Mouse (Mus musculus) forebrain, postnatal 0 days (tissue): Measurements from ENCODE around the gene Mboat2. TPM values are rescaled to one million over a fixed set of nuclear protein-coding genes. Genes with fewer than 3 reads are reported as not detected.

ENCODE experiments used
- ATAC-seq: fragments of 200-750 bp; cut with Nextera tagmentation; 2 replicates; pipeline ENCODE4 v1.8.0; 2017; ENCODE audit warnings: mild to moderate bottlenecking, moderate library complexity
- DNase-seq: peaks from one replicate; pipeline ENCODE4 v3.0.0-alpha.2; 2015
- H3K27ac ChIP-seq: fragments of 300-500 bp; sonication (generic); 2 replicates; pipeline ENCODE4 v1.5.1; 2014; ENCODE audit warnings: low read depth, mild to moderate bottlenecking, antibody characterized with exemption, low read length, moderate library complexity, mixed read lengths
- H3K27me3 ChIP-seq: fragments of 300-500 bp; sonication (generic); 2 replicates; pipeline ENCODE4 v1.6.1; 2014; ENCODE audit warnings: mild to moderate bottlenecking, low read length, mixed read lengths; ENCODE audit not compliant: insufficient read depth
- H3K36me3 ChIP-seq: fragments of 300-500 bp; sonication (generic); 2 replicates; pipeline ENCODE4 v1.6.1; 2014; ENCODE audit warnings: mild to moderate bottlenecking, moderate library complexity; ENCODE audit not compliant: insufficient read depth
- H3K4me1 ChIP-seq: fragments of 300-500 bp; sonication (generic); 2 replicates; pipeline ENCODE4 v1.6.1; 2014; ENCODE audit warnings: antibody characterized with exemption; ENCODE audit not compliant: insufficient read depth
- H3K4me2 ChIP-seq: fragments of 300-500 bp; sonication (generic); 2 replicates; pipeline ENCODE4 v1.6.1; 2014; ENCODE audit warnings: low read depth, mild to moderate bottlenecking, moderate library complexity
- H3K4me3 ChIP-seq: fragments of 300-500 bp; sonication (generic); 2 replicates; pipeline ENCODE4 v1.5.1; 2014; ENCODE audit warnings: low read depth, low read length, mixed read lengths
- H3K9ac ChIP-seq: fragments of 300-500 bp; sonication (generic); 2 replicates; pipeline ENCODE4 v1.6.1; 2014; ENCODE audit warnings: mild to moderate bottlenecking
- H3K9me3 ChIP-seq: fragments of 300-500 bp; sonication (generic); 2 replicates; pipeline ENCODE4 v1.6.1; 2016; ENCODE audit warnings: low read length
- CTCF ChIP-seq: sonication (generic); IDR thresholded peaks from 2 replicates; pipeline ENCODE4 v1.5.1; 2016; ENCODE audit warnings: antibody characterized with exemption, control low read depth, low read depth
- WGBS: fragments of 180-500 bp; shearing (Covaris S2); extraction: QIAGEN DNeasy Blood & Tissue Kit; methylation state at CpG from one replicate; pipeline ENCODE4 v1.1.7; 2014; 5-methylcytosine and 5-hydroxymethylcytosine counted together
- polyA plus RNA-seq: library from polyadenylated mRNA; unstranded; fragments of >200 nt; fragmentation: Nextera tagmentation; extraction: Ambion mirVana; gene quantifications from 2 replicates; pipeline ENCODE4 v1.2.1, GENCODE M21; 2015
- total RNA-seq: library from RNA; depleted of rRNA; stranded (reverse); fragments of >200 nt; gene quantifications from 2 replicates; pipeline ENCODE4 v1.2.3, GENCODE M21; 2014

Gene Mboat2
- total and polyA plus RNA-seq, 2 experiments from 2014 or later, result 69.3 to 73.2 TPM

- DNase-seq (no peak), ATAC-seq (no peak)
- no peaks in the 10 kb centered on the region for H3K9me3 ChIP-seq
- H3K27ac ChIP-seq, result no peak overlapping the region
- H3K4me2 ChIP-seq, result no peak overlapping the region
- no peak overlapping the region for H3K9ac ChIP-seq
- no peaks in the 10 kb centered on the region for H3K36me3 ChIP-seq
- H3K4me1 ChIP-seq, result no peaks in the 10 kb centered on the region; the same call in 1 of the 2 replicates
- 76% methylated on average over 8 of the region's 8 CpGs for WGBS
- no peak overlapping the region for H3K4me3 ChIP-seq
- H3K27me3 ChIP-seq, result no peaks in the 10 kb centered on the region
- no peak for TF ChIP-seq CTCF
Observed at GRCm38 (mm10) chr12:24972371-24973350, 142.0 kb downstream of the Mboat2 start.

GRCm38 (mm10) chr12:24973586-24973985 is 142.9 kb downstream of the Mboat2 start:
- no peak for TF ChIP-seq CTCF

GRCm38 (mm10) chr12:24974446-24975114 is 143.9 kb downstream of the Mboat2 start, which contains the start of gene Kidins220:
Gene Kidins220, plus strand, starts transcription at chr12:24974925.
- H3K27ac ChIP-seq, result peak within 1 kb of the TSS; percentile 96
- ATAC-seq, result peak; percentile 95
- WGBS, result 16% methylated on average over 29 of the region's 29 CpGs

More at GRCm38 (mm10) chr12:24973586-24973985, 142.9 kb downstream of the Mboat2 start:
- no peak overlapping the region for H3K9ac ChIP-seq
- H3K4me3 ChIP-seq, result no peak overlapping the region
- H3K36me3 ChIP-seq, result no peaks in the 10 kb centered on the region
- DNase-seq, result no peak
- H3K27ac ChIP-seq, result no peak overlapping the region
- no peak for ATAC-seq
- H3K27me3 ChIP-seq, result no peaks in the 10 kb centered on the region
- H3K9me3 ChIP-seq, result no peaks in the 10 kb centered on the region
- no peaks in the 10 kb centered on the region; the same call in 1 of the 2 replicates for H3K4me1 ChIP-seq
- no peak overlapping the region for H3K4me2 ChIP-seq
- WGBS, result 76% methylated on average over 5 of the region's 5 CpGs

GRCm38 (mm10) chr12:24975115-24975733 is 144.5 kb downstream of the Mboat2 start:
- 1% methylated on average over 29 of the region's 31 CpGs for WGBS
- H3K4me2 ChIP-seq, result peak overlapping the region; percentile 42
- peak; percentile 91 for DNase-seq
- peak; percentile 79 for TF ChIP-seq CTCF
- H3K9ac ChIP-seq, result peak overlapping the region; percentile 86
- peak; percentile 72 for ATAC-seq
- peak overlapping the region; percentile 96 for H3K27ac ChIP-seq
- no peaks in the 10 kb centered on the region for H3K27me3 ChIP-seq
- H3K4me3 ChIP-seq, result peak overlapping the region; percentile 91
- no peaks in the 10 kb centered on the region for H3K9me3 ChIP-seq
- H3K4me1 ChIP-seq, result no peaks in the 10 kb centered on the region; the same call in 1 of the 2 replicates
- no peaks in the 10 kb centered on the region for H3K36me3 ChIP-seq

More at GRCm38 (mm10) chr12:24974446-24975114, 143.9 kb downstream of the Mboat2 start, which contains the start of gene Kidins220:
- Histone ChIP-seq H3K4me1 (no peaks in the 10 kb centered on the region; the same call in 1 of the 2 replicates), H3K36me3 (no peaks in the 10 kb centered on the region), H3K27me3 (no peaks in the 10 kb centered on the region), H3K4me2 (peak within 1 kb of the TSS; percentile 42), H3K9me3 (no peaks in the 10 kb centered on the region), H3K4me3 (peak within 1 kb of the TSS; percentile 91), H3K9ac (peak within 1 kb of the TSS; percentile 86)
- peak; percentile 45 for TF ChIP-seq CTCF
- DNase-seq, result peak; percentile 94

GRCm38 (mm10) chr12:24985226-24985625 is 154.5 kb downstream of the Mboat2 start:
- no peak for TF ChIP-seq CTCF
- Histone ChIP-seq H3K27me3 (no peaks in the 10 kb centered on the region), H3K4me1 (no peaks in the 10 kb centered on the region), H3K36me3 (peaks cover 53% of the 10 kb centered on the region), H3K27ac (no peak overlapping the region), H3K9ac (no peak overlapping the region), H3K4me3 (no peak overlapping the region), H3K9me3 (no peaks in the 10 kb centered on the region), H3K4me2 (no peak overlapping the region)
- 79% methylated on average over 5 of the region's 5 CpGs for WGBS
- DNase-seq (no peak), ATAC-seq (no peak)

- H3K36me3 ChIP-seq, result peaks cover 77% of the 10 kb centered on the region
- no peak overlapping the region for H3K4me2 ChIP-seq
- H3K27ac ChIP-seq, result no peak overlapping the region
- H3K4me1 ChIP-seq, result no peaks in the 10 kb centered on the region
- 92% methylated on average over 4 of the region's 4 CpGs for WGBS
- TF ChIP-seq CTCF, result no peak
- H3K9ac ChIP-seq, result no peak overlapping the region
- DNase-seq (no peak), ATAC-seq (no peak)
- H3K9me3 ChIP-seq, result no peaks in the 10 kb centered on the region
- H3K27me3 ChIP-seq, result no peaks in the 10 kb centered on the region
- H3K4me3 ChIP-seq, result no peak overlapping the region
Observed at GRCm38 (mm10) chr12:24995350-24995749, 164.7 kb downstream of the Mboat2 start.
